ENCODE assay signal across 8 mouse cellular contexts in the genomic region with DNA sequence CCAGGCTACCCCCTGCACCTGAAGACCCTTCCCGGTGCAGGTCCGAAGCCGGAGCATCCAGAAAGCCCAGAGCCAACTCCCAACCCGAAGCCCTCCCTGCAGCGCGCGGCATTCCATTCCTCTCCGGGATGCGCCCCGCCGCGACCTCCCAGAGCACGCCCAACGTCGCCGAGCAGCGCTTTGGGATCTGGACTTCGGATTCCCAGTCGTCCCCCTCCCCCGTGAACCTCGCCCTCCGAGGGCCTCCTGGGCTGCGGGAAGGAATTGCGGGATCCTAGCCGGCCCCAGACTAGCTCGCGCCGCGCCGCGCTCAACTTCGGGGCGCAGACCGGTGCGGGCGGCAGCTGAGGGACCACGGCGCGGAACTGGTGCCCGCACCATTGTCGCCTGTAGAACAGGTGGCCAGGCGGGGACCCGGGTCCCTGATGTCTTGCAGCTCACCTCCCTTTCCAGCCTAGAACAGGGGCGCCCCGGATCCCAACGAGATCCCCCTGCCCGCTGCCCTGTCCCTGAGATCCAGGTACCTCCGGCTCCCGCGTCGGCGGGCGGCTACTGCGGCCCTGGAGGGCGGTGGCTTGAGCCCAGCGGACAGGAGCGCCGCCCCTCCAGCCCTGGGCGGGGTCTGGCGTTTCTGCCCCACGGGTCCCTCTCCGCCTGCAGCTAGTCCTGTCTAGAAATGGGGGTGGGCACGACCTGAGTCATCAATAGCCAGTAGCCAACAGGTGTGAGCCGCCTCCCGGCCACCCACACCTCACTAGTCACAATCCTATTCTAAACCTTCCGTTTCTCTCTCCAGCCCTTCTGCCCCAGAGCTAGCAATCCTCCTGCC. TPM values are rescaled to one million over a fixed set of nuclear protein-coding genes. Genes with fewer than 3 reads are reported as not detected.
A peak's percentile ranks its signal among the peaks of the same experiment; 100 is the strongest.
DNase-seq lines count a peak whose midpoint lies in the region; ATAC-seq and TF ChIP-seq lines count a peak whose summit lies in the region.

A gene (minus strand): TSS at position 599 of the 829 bp plus-strand sequence.

- peaks cover 2 to 12% of the 10 kb centered on the region in 2 experiments; a peak in 2 of 4 replicates for H3K4me1 ChIP-seq in ES-E14 (ENCODE audit: control insufficient read depth in 2 of 2, insufficient read depth in 2 of 2, low read length in 2 of 2, poor library complexity in 1 of 2)
- no peaks in the 10 kb centered on the region for H3K4me1 ChIP-seq in intestine, postnatal 0 days (replicated peaks; ENCODE audit: control insufficient read depth, insufficient read depth, low read length)

- 2% methylated on average over 65 of the region's 66 CpGs for WGBS in intestine, postnatal 0 days

- H3K4me3 ChIP-seq in ES-E14 (ENCODE audit: insufficient read depth in 1 of 2, low read depth in 1 of 2, low read length in 2 of 2, poor library complexity in 1 of 2, severe bottlenecking in 1 of 2), result peak within 1 kb of the TSS; percentile 74 to 88
- H3K4me3 ChIP-seq in intestine, postnatal 0 days (ENCODE audit: low read depth, low read length), result peak within 1 kb of the TSS; percentile 56

- in situ Hi-C loops in ES-E14 (cut with MboI; ENCODE audit: low sequenced_read_pairs in 2 of 2, unreplicated experiment in 2 of 2), result no loop called here

- H3K27me3 ChIP-seq in intestine, postnatal 0 days (replicated peaks; ENCODE audit: control insufficient read depth, insufficient read depth, low read length), result peaks cover 10% of the 10 kb centered on the region

- peak within 1 kb of the TSS; percentile 83 for H3K9ac ChIP-seq in ES-E14 (ENCODE audit: insufficient read depth, low read depth, low read length, poor library complexity, severe bottlenecking)
- H3K9ac ChIP-seq in intestine, postnatal 0 days (ENCODE audit: low read depth, low read length), result peak within 1 kb of the TSS; percentile 68

- H3K9me3 ChIP-seq in ES-E14 (ENCODE audit: control insufficient read depth, insufficient read depth, low read depth, low read length), result no peaks in the 10 kb centered on the region
- no peaks in the 10 kb centered on the region for H3K9me3 ChIP-seq in intestine, postnatal 0 days (ENCODE audit: control insufficient read depth)

- peak; percentile 20 for ATAC-seq in intestine, postnatal 0 days

- peak within 1 kb of the TSS; percentile 48; the same call in 1 of the 2 replicates for H3K27ac ChIP-seq in ES-E14 (ENCODE audit: insufficient read depth, low read depth, low read length, poor library complexity, severe bottlenecking)
- no peak within 1 kb of the TSS for H3K27ac ChIP-seq in intestine, postnatal 0 days (ENCODE audit: low read depth, low read length)

- H3K4me2 ChIP-seq in intestine, postnatal 0 days (replicated peaks; ENCODE audit: low read depth), result peak within 1 kb of the TSS; percentile 89

- TF ChIP-seq CTCF in intestine, postnatal 0 days (IDR thresholded peaks at IDR 0.05; ENCODE audit: low read depth), result no peak

- no peaks in the 10 kb centered on the region for H3K36me3 ChIP-seq in ES-E14 (ENCODE audit: control insufficient read depth, insufficient read depth, low read length, poor library complexity, severe bottlenecking)
- H3K36me3 ChIP-seq in intestine, postnatal 0 days (ENCODE audit: control insufficient read depth, insufficient read depth), result no peaks in the 10 kb centered on the region

- DNase-seq in ES-E14 (ENCODE audit: low read depth, low spot score), result peak; percentile 71
- peak; percentile 68 for DNase-seq in embryo, embryonic 10 days (ENCODE audit: low spot score)
- DNase-seq in heart, adult 11 months, result peak; percentile 99
- peak; percentile 72 to 73 for DNase-seq in lung, adult 18-20 months
- peak; percentile 44 for DNase-seq in ovary, postnatal 10 days (ENCODE audit: low spot score)
- DNase-seq in cerebellum, adult 8-10 months, result no peak
- DNase-seq in layer of hippocampus, postnatal 10 days (ENCODE audit: low spot score in 2 of 2), result no peak

TF ChIP-seq in ES-E14, 5 proteins besides CTCF, POLR2A, EP300 and RAD21:
- TF ChIP-seq MAFK (IDR thresholded peaks at IDR 0.05; ENCODE audit: insufficient read depth, low read depth, low read length) (peak; percentile 73), HCFC1 (IDR thresholded peaks at IDR 0.05; ENCODE audit: borderline replicate concordance, insufficient read depth, low read length) (no peak)

RNA-seq across cellular contexts. Expression of the gene that starts here (rescaled TPM):
- 22.7 and 30.9 TPM in 2 replicates for total RNA-seq in ES-E14 (2012; rRNA removed)
- polyA plus RNA-seq in intestine, postnatal 0 days (2015; fragmentation: Nextera tagmentation; extraction: Ambion mirVana), result 8.1 and 8.6 TPM in 2 replicates
- total RNA-seq in layer of hippocampus, postnatal 10 days (2021), result 1 to 10 TPM; 3.0 to 5.0 TPM

Comparison
In these comparisons a context has a peak if more than half of its experiments do, and no peak if none do; other contexts are left out.
1. DNase-seq: peak in ES-E14 (single experiment), embryo, embryonic 10 days (single experiment), heart, adult 11 months (single experiment), lung, adult 18-20 months (2 of 2) and ovary, postnatal 10 days (single experiment); none in cerebellum, adult 8-10 months (single experiment) and layer of hippocampus, postnatal 10 days (0 of 2).